Comparison of ENCODE assay signal across 17 mouse cellular contexts in genomic region chr11:43943167-43943566, GRCm38 (mm10). TPM values are rescaled to one million over a fixed set of nuclear protein-coding genes. Genes with fewer than 3 reads are reported as not detected.
"Had no signal": no experiment of that assay in that cellular context is flagged by ENCODE, and none has a peak within 500 bp of the region (broad histone marks: within the 10 kb centered on the region; RNA-seq: fewer than 3 reads in every experiment).

No protein-coding gene starts in this region.

- H3K4me2 ChIP-seq: neural tube, embryonic 13.5 days; neural tube, embryonic 15.5 days; stomach, embryonic 15.5 days had no signal

- H3K36me3 ChIP-seq: neural tube, embryonic 13.5 days; neural tube, embryonic 15.5 days; stomach, embryonic 15.5 days had no signal

- H3K27ac ChIP-seq: neural tube, embryonic 13.5 days; neural tube, embryonic 15.5 days; stomach, embryonic 15.5 days; stomach, postnatal 0 days had no signal

- H3K9ac ChIP-seq: neural tube, embryonic 13.5 days; neural tube, embryonic 15.5 days; stomach, embryonic 15.5 days had no signal

- H3K27me3 ChIP-seq: neural tube, embryonic 13.5 days; neural tube, embryonic 15.5 days; stomach, embryonic 15.5 days had no signal

- DNase-seq: retina, postnatal 1 day; right cerebral cortex, adult 18-20 months; right cerebral cortex, postnatal 14 days; right cerebral cortex, postnatal 25 days; right cerebral cortex, postnatal 4 days; spleen, adult 18-20 months; thymus, adult 18-20 months; thymus, adult 2 months; thymus, postnatal 14 days; thymus, postnatal 25 days; thymus, postnatal 36 days; thymus, postnatal 4 days had no signal

- H3K9me3 ChIP-seq: neural tube, embryonic 13.5 days; neural tube, embryonic 15.5 days; stomach, embryonic 15.5 days had no signal

- H3K4me1 ChIP-seq: neural tube, embryonic 13.5 days; neural tube, embryonic 15.5 days; stomach, embryonic 15.5 days had no signal

- H3K4me3 ChIP-seq: neural tube, embryonic 13.5 days; neural tube, embryonic 15.5 days; stomach, embryonic 15.5 days had no signal

RNA-seq across cellular contexts. Expression of gene Adra1b, which starts 42.2 kb away (rescaled TPM):
- total RNA-seq: neutrophil, adult 5-6 weeks had no signal
